Mouse (Mus musculus) 3T3-L1 (cell line): ENCODE results near the gene Kif6.

ENCODE experiments used
- DNase-seq: peaks from one replicate; pipeline ENCODE4 v3.0.0-alpha.2; 2015; ENCODE audit warnings: low read depth, low spot score

Kif6 gene

GRCm38 (mm10) chr17:49894471-49894870, 279.5 kb downstream of the Kif6 start:
- DNase-seq: no peak

- DNase-seq: peak; percentile 88
Measured at GRCm38 (mm10) chr17:49898849-49899331, 284.0 kb downstream of the Kif6 start.

GRCm38 (mm10) chr17:49902613-49903012, 287.7 kb downstream of the Kif6 start:
- no peak for DNase-seq

- no peak for DNase-seq
Measured at GRCm38 (mm10) chr17:49923429-49923828, 308.5 kb downstream of the Kif6 start.

GRCm38 (mm10) chr17:49927611-49928010, 312.7 kb downstream of the Kif6 start:
- DNase-seq: no peak

- no peak for DNase-seq
Measured at GRCm38 (mm10) chr17:49933806-49934205, 318.9 kb downstream of the Kif6 start.

GRCm38 (mm10) chr17:49934586-49934985, 319.6 kb downstream of the Kif6 start:
- no peak for DNase-seq

GRCm38 (mm10) chr17:49935602-49936205, 320.8 kb downstream of the Kif6 start:
- peak; percentile 76 for DNase-seq

- no peak for DNase-seq
Measured at GRCm38 (mm10) chr17:49936214-49936613, 321.3 kb downstream of the Kif6 start.

GRCm38 (mm10) chr17:49939146-49939545, 324.2 kb downstream of the Kif6 start:
- DNase-seq: no peak

- peak; percentile 9 for DNase-seq
Measured at GRCm38 (mm10) chr17:49942674-49943073, 327.7 kb downstream of the Kif6 start.

GRCm38 (mm10) chr17:49951491-49951855, 336.5 kb downstream of the Kif6 start:
- DNase-seq: peak; percentile 75

- no peak for DNase-seq
Measured at GRCm38 (mm10) chr17:49951856-49952607, 337.1 kb downstream of the Kif6 start.

GRCm38 (mm10) chr17:49959021-49959420, 344.1 kb downstream of the Kif6 start:
- DNase-seq: no peak
